Mouse (Mus musculus): ENCODE data around the gene Dync1h1.
"Not testable (repeated sequence)": the region's sequence is repeated elsewhere in the genome, so short reads cannot be mapped to it uniquely, and the experiment has no call there.

The Dync1h1 gene

DNA sequence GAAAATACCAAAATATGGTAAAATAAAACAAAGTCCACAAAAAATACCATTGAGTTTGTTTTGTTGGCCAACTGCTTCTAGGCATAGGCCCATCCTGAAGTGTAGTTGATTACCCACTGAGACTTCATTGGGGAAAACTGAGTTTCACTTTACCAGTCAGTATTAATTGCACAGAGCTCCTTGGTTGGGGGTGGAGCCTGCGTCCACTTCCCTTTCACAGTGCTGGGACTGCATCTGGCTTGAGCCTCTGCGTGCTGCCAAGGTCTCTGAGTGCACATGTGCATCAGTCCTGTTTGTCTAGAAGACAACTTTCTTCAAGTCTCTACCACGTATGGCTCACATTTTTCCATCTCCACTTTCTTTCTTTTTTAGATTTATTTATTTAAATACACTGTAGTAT is 4.9 kb downstream of the Dync1h1 start:
- DNase-seq (ENCODE audit: extremely low read depth, low read depth, low spot score) = no peak

DNA sequence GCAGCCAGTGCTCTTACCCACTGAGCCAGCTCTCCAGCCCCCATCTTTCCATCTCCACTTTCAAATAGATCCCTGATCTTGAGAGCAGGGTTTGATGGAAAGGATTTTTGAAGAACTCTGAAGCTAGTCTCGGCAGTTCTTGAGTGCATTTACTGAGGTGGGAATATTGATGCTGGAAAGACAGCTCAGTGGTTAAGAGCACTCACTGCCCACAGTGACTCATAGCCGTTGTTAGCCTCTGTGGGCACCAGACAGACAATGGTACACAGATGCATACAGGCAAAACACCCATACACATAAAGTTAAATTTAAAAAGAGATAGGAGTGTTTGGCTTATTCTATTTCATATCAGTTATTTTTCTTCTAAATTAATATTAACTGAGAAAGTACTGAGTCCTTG is 5.4 kb downstream of the Dync1h1 start:
- no peak for DNase-seq (ENCODE audit: extremely low read depth, low read depth, low spot score)

DNA sequence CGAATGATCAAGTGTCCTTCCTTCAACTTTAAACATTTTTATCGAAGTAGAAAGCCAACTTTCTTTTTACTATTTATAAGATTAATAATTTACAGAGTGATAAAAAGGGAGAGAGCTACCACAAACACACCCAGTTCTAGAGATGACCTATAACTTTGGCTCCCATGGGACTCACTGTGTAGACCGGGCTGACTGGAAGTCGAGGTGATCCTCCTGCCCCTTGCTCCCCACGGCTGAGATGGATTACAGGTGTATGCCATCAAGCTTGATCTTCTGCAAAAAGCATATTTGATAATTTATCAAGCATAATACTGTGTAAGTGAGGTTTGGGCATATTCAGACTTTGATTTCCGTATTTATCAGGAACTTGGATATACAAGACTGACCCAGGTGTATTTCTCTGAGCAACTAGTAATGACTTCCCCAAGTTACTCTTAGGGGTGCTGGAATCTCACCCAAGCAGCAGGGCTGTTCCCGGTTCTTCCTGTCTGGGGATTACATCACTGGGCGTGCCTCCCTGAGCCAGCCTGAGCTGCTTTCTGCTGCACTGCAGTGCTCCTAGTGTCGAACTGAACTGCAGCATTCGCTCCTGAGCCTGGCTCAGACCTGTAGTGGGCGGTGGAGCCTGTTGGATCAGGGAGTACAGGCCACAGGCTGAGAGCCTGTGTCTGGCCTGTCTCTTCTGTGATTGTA is 7.4 kb downstream of the Dync1h1 start:
- peak; percentile 49 for DNase-seq (ENCODE audit: extremely low read depth, low read depth, low spot score)

DNA sequence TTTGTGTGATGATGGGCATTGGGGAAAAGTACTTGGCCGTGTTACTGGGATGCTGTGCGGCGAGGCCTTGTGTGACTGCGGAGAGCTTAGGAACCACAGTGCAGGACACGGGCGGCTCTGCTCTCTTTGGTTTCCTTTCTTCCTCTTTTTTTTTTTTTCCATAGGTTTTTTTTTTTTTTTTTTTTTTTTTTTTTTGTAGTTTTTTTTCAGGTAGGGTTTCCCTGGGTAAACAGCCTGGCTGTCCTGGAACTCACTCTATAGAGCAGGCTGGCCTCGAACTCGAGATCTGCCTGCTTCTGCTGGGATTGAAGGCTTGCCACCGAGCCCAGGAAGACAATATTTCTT is 7.9 kb downstream of the Dync1h1 start:
- no peak for DNase-seq (ENCODE audit: extremely low read depth, low read depth, low spot score)

DNA sequence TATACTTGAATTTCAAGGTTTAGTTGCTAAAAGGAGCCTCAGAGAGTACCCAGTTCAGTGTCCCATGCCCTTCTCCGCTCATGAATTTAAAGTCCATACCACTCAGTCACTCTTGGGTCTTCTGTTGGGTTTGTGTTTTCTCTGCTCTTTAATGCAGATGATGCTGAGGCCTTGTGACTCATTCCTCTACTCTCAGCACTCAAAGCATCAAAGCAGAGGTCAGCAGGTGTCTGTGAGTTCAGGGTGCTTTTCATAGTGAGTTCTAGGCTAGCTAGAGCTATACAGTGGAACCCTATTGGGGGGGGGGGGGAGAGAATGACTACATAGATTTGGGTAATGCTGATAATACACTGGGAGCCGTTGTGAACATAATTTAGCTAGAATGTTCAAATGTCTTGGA is 9.5 kb downstream of the Dync1h1 start:
- DNase-seq (ENCODE audit: extremely low read depth, low read depth, low spot score) = no peak

DNA sequence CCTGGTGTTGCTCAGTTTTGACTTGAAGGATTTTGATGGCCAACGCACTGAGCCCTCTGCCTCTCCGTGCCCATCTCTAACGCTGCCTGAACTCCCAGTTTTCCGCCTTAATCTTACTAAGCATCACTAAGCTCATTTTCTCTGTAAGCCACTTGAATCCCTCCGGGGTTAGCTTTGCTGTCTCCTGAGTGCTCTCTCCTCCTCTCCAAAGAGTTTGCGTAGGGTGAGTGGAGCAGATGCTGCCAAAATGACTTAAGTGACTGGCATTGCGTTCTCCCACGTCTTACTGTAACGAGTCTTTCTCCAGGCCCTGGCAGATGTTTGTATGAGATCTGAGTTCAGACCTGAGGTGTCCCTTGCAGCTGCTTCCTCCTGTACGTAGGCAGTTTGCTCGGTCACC is 28.8 kb downstream of the Dync1h1 start:
- DNase-seq (ENCODE audit: extremely low read depth, low read depth, low spot score) = no peak

DNA sequence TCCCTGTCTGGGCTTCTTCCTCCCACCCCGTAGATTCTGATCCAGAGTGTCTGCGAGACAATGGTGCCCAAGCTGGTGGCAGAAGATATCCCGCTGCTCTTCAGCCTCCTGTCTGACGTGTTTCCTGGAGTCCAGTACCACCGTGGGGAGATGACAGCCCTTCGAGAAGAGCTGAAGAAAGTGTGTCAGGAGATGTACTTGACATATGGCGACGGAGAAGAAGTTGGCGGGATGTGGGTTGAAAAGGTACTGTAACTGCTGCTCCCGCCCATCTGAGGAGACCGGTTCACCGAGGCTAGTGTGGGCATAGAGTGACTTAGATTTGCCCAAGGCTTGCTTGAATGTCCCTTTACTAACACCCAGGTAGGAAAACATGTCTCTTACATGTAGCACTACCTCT is 35.0 kb downstream of the Dync1h1 start:
- DNase-seq (ENCODE audit: extremely low read depth, low read depth, low spot score) = no peak

DNA sequence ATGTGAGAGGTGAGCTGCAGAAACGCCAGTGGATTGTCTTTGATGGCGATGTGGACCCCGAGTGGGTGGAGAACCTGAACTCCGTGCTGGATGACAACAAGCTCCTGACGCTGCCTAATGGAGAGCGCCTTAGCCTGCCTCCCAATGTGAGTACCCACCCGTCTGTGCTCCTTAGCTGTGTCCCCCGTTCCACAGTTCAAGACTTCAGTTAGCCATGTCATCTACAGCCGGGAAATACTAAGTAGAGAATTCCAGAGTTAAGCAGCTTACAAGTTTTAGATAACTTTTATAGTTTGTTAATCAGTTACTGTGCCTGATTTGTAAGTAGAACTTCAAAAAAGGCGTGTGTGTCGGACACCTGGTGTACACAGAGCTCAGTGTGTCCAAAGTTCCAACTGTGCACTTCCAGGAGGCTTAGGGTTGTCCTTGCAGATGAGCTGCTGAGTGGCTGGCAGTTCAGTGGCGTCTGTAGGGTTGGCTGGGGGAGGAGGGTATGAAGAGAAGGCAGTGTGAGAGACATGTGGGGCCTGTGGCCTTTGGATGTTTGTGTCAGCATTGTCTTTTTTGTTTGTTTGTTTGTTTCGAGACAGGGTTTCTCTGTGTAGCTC is 36.4 kb downstream of the Dync1h1 start:
- no peak for DNase-seq (ENCODE audit: extremely low read depth, low read depth, low spot score)

DNA sequence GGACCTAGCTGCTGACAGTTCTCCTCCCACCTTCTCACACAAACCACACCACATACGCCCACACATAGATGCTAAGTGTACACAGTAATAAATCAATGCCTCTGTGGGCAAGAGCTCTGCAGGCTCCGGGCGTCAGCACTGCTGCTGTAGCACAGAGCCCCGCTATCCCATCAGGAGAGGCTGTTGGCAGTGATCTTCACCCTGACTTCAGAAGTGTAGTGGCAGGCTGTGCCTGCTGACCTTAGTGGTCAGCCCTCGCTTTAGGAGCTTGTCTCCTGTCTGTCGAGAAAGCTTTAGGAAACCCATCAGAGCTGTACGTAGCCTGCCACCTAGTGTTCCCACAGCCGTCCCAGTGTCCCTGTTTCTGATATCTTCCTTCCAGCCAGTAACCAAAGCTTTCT is 49.0 kb downstream of the Dync1h1 start:
- DNase-seq (ENCODE audit: extremely low read depth, low read depth, low spot score) = no peak

DNA sequence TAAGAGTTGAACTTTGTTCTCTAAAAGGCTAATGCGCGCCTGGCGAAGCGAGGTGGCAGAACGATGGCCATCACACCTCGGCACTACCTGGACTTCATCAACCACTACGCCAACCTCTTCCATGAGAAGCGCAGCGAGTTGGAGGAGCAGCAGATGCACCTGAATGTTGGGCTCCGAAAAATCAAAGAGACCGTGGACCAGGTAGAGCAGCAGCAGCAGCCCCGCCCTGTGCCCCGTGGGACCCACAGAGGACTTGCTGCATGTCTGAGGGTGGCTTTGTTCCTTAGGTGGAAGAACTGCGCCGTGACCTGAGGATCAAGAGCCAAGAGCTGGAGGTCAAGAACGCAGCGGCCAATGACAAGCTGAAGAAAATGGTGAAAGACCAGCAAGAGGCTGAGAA is 50.2 kb downstream of the Dync1h1 start:
- no peak for DNase-seq (ENCODE audit: extremely low read depth, low read depth, low spot score)

DNA sequence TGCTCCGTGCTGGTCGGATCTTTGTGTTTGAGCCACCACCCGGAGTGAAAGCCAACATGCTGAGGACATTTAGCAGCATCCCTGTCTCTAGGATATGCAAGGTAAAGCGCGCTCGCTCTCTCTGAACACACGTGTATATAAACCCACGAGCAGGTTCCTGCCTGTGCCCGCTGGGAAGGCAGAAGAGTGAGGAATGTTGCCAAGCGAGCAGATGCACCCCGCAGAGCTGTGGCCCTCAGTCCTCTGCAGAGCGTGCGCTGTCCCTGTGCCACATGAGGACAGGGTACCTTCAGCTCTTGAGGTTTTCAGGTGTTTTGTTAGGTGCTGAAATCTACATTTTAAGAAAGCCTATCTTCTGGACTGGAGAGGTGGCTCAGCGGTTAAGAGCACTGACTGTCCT is 60.5 kb downstream of the Dync1h1 start:
- DNase-seq (ENCODE audit: extremely low read depth, low read depth, low spot score) = no peak

DNA sequence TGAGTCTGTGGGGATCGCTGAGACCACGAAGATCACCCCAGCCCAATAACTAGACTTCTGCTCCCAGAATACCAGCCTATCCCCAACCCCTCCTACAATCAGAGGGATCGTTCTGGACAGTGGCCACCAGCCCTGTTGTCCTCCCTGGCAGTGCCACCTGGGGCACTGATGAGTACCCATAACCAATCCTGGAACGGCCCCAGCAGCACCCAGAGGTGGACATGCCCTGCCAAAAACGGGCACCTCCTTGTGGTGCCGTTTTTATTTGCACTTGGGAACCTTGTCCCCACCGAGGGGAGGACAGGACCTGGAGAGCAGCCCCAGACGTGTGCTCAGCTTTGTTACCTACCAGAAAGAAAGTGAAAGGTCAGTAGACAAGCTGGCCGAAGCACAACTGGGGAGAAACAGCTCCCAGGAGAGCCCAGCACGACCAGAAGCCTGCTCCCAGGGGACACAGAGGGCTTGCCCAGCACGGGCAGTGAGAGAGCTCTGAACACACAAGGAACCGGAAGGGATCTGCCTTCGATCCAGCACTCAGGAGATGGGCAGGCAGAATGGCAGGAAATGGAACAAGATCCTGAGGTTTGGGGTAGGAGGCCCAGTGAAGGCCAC is 66.3 kb downstream of the Dync1h1 start:
- no peak for DNase-seq (ENCODE audit: extremely low read depth, low read depth, low spot score)

DNA sequence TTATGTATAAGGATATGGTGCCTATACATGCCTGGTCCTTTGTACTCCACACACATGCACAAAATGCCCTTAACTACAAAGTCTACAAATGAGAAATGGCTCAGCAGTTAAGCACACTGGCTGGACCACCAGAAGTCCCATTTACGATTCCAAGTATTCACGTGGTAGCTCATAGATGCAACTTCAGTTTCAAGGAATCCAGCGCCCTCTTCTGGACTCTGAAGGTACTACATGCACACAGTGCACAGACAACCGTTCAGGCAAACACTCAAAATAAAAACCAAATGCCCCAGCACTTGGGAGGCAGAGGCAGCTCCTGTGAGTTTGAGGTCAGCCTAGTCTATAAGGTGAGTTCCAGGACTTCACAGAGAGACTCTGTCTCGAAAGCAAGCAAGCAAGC is 73.0 kb downstream of the Dync1h1 start:
- DNase-seq (ENCODE audit: extremely low read depth, low read depth, low spot score) = no peak

DNA sequence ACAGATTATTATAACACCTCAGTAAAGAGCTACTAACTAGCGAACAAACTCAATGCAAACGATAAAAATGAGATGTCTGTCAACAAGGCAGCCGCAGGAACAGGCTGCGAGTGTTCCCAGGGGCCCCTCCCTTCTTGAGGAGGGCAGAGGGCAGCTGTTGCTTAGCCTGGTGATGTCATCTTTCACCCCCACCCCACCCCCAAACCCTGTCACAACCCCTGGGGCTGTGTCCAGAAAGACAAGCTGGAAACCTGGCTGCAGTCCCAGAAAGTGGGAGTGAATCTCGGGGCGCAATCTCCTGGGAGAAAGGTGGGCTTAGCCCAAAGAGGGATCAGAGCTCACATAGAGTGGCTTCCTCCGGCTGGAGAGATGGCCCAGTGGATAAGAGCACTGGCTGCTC is 79.9 kb downstream of the Dync1h1 start:
- DNase-seq (ENCODE audit: extremely low read depth, low read depth, low spot score) = no peak

DNA sequence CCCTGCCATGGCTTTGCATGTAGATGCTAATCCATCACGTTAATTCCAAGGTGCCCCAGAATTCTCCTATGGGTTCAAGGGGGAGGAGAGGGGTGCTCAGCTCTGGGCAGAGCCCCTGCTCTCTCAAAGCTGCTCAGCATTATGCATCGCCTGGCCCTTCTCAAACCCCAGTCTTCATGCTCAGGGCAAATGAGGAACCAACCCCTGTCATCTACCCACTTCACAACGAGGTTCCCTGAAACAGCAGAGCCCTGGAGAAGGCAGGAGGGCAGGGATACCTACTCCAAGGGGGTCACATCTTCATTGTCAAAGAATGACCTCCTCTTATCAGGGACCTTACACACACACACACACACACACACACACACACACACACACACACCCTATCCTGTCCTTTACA is 80.6 kb downstream of the Dync1h1 start:
- DNase-seq (ENCODE audit: extremely low read depth, low read depth, low spot score) = no peak

DNA sequence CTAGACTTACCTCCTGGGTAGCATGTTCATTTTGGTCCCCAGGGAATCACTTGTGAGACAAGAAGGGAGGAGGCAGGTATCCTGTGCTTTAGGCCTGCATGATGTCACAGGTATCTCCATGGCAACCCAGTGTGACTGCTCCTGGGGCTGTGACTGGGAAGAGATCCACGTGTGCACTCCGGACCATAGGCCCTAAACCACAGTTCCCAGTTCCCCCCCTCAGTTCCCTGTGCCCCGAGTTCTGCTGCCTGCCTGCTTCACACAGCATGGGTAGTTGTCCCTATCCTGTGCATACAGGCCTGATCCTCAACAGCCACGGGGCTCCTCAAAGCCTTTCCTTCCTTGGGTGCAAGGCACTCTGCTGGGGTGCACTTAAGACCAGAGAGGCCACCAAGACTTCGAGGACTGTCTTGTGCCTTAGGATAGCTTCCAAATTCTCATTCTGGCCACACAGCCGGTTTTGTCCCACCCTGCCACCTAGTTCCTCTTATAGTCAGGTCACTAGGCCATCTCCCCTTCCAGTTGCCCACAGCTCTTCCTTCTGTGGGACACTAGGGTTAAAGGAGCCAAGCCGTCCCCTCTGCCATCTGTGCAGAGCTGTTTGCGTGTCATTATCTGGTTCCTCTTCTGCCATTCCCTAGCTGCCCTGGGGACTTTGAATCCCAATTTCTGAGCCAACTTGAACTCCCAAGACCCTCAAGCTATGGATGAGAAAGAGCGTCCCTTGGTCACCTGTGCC is 81.5 kb downstream of the Dync1h1 start, which contains the start of gene 1700001K19Rik:
TSS of gene 1700001K19Rik (minus strand) at position 59 of the 739 bp plus-strand sequence.
- no peak for DNase-seq (ENCODE audit: extremely low read depth, low read depth, low spot score)

DNA sequence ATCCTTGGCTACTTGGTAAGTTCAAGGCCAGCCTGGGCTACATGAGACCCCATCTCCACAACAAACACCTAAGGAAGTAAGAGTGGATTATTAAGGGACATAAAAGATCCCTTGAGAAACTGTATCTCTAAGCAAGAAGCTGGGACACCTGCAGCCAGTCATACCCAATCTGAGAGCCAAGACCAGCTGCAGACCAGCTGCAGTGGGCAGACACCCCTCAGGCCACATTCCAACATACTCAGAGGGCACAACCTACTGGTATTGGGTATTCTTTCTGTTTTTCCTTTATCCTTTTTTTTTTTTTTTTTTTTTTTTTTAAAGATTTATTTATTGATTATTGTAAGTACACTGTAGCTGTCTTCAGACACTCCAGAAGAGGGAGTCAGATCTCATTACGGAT is 82.3 kb downstream of the Dync1h1 start:
- DNase-seq (ENCODE audit: extremely low read depth, low read depth, low spot score) = no peak

DNA sequence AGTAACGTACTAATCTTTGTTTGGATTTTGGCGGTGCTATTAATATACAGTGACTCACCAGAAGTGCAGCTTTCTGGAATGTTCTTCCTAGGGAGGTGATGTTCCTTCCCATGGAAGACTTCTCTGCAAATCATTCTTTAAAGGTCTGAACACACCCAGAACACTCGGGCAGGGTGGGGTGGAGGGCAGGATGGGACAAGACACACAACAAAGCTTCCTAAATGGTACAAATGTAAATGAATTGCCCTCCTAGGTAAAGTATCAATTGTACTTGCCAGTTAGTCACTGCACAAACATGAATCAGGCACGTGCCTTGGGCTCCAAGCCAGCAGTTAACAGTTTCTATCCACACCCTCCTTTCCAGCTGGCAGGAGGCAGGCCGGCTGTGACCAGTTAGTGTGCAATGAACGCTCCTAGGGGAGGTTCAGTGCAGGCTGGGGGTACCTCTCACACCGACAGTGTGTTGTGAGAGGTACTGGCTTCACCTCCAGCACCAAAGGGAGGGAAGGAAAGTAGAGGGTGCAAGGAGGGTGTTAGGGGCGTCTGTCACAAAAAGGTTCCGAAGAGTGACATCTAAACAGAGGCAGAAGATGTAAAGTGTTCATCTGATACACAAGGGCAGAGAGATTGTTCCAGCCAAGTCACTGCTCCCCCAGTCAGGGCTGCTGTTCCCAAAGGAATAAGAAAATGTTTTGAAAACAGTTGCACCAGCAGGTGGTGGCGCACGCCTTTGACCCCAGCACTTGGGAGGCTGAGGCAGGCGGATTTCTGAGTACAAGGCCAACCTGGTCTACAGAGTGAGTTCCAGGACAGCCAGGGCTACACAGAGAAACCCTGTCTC is 86.9 kb downstream of the Dync1h1 start:
- DNase-seq (ENCODE audit: extremely low read depth, low read depth, low spot score) = no peak

DNA sequence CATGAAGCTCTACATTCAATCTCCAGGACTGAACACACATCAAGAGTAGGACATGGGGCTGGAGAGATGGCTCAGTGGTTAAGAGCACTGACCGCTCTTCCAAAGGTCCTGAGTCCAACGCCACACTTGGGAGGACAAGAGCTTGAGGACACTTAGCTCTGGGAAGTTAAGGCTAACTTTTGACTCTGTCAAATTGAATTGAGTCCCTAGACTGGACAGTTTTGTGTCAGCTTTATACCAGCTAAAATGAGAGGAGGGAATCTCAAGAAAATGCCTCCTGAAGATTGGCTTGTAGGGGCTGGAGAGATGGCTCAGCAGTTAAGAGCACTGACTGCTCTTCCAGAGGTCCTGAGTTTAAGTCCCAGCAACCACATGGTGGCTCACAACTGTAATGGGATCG is 87.7 kb downstream of the Dync1h1 start:
- DNase-seq (ENCODE audit: extremely low read depth, low read depth, low spot score) = not testable (repeated sequence)

DNA sequence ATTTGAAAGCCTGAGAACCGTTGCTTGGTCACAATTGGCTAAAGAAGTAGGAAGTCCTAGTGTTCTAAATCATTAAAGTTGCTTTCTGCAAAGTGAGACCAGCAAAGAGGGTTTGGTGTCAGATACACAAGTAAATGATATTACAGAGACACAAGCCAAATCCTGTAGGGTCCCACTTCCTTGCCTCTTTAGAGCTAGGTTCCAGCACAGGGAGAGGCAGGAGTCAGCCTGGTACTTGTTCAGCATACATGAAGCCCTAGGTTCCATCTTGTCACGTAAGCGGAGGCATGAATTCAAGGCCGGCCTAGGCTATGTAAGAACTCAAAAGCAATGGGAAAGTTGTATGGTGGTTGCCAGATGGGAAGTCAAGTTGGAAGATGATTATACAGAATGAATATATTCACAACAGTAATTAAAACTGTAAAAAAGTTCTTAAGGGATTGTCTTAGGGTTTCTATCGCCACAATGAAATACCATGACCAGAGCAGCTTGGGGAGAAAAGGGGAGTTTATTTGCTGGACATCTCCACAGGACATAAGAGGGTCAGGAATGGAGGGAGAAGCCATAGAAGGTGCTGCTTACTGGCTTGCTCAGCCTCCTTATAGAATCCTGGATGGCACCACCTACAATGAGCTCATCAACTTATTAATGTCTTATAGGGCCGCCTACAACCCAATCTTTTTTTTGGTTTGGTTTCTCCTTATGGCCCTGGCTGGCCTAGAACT is 88.8 kb downstream of the Dync1h1 start:
- DNase-seq (ENCODE audit: extremely low read depth, low read depth, low spot score) = no peak
